In the genomic region with DNA sequence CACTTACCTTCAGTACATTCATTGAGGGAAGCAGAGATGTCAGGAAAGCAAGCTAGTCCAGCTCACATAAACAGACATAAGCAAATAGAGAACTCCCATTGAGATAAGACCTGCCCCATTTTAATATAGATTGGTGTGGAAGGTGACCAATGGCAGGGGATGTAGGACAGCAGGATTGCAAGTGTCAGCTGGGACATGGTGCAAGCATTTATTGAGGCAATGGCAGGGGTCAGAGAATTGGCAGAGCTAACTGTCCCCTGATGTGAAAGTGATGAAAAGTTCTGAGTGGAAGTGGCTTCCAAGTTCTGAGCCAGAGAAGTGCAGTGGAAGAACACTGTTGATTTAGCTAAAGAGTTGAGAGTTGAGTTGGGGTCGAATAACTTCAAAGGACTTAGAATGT, we compare ENCODE assay signal across 8 mouse cellular contexts. TPM values are rescaled to one million over a fixed set of nuclear protein-coding genes. Genes with fewer than 3 reads are reported as not detected.
DNase-seq lines count a peak whose midpoint lies in the region; ATAC-seq lines count a peak whose summit lies in the region.

A gene (minus strand): TSS at position 105 of the 400 bp plus-strand sequence.

- H3K9ac ChIP-seq in liver, embryonic 13.5 days: no peak within 1 kb of the TSS
- H3K9ac ChIP-seq in liver, embryonic 11.5 days (ENCODE audit: low read depth, low read length): no peak within 1 kb of the TSS
- no peak within 1 kb of the TSS for H3K9ac ChIP-seq in neural tube, embryonic 12.5 days

- peaks cover 10% of the 10 kb centered on the region for H3K4me1 ChIP-seq in liver, embryonic 13.5 days (replicated peaks)
- peaks cover 3% of the 10 kb centered on the region; the same call in 1 of the 2 replicates for H3K4me1 ChIP-seq in liver, embryonic 11.5 days (replicated peaks; ENCODE audit: control insufficient read depth, insufficient read depth, low read length)
- H3K4me1 ChIP-seq in brown adipose tissue, adult 24 weeks (ENCODE audit: control insufficient read depth, insufficient read depth, insufficient read length, low read length): peaks cover 3% of the 10 kb centered on the region; the same call in 1 of the 2 replicates
- H3K4me1 ChIP-seq in neural tube, embryonic 12.5 days: peaks cover 4% of the 10 kb centered on the region; the same call in 1 of the 2 replicates

- no peak for ATAC-seq in liver, embryonic 13.5 days (ENCODE audit: low read depth)
- ATAC-seq in liver, embryonic 11.5 days (replicated peaks; ENCODE audit: low FRiP score): no peak
- no peak for ATAC-seq in neural tube, embryonic 12.5 days (ENCODE audit: low FRiP score, low read depth)

- no peak within 1 kb of the TSS for H3K4me3 ChIP-seq in liver, embryonic 13.5 days (replicated peaks)
- no peak within 1 kb of the TSS for H3K4me3 ChIP-seq in liver, embryonic 11.5 days (ENCODE audit: low read depth, low read length)
- no peak within 1 kb of the TSS for H3K4me3 ChIP-seq in brown adipose tissue, adult 24 weeks (ENCODE audit: insufficient read depth, low read depth, low read length)
- H3K4me3 ChIP-seq in neural tube, embryonic 12.5 days: no peak within 1 kb of the TSS

- WGBS in liver, embryonic 13.5 days (ENCODE audit: insufficient replicate concordance): 67% methylated on average over 1 of the region's 1 CpGs
- 94% methylated on average over 1 of the region's 1 CpGs for WGBS in liver, embryonic 11.5 days
- 93% methylated on average over 1 of the region's 1 CpGs for WGBS in neural tube, embryonic 12.5 days

- no peaks in the 10 kb centered on the region for H3K9me3 ChIP-seq in liver, embryonic 13.5 days (replicated peaks)
- no peaks in the 10 kb centered on the region for H3K9me3 ChIP-seq in liver, embryonic 11.5 days (ENCODE audit: control insufficient read depth, low read length)
- no peaks in the 10 kb centered on the region for H3K9me3 ChIP-seq in neural tube, embryonic 12.5 days

- no peak within 1 kb of the TSS for H3K4me2 ChIP-seq in liver, embryonic 13.5 days
- no peak within 1 kb of the TSS for H3K4me2 ChIP-seq in liver, embryonic 11.5 days
- H3K4me2 ChIP-seq in neural tube, embryonic 12.5 days (replicated peaks): no peak within 1 kb of the TSS

- no peak within 1 kb of the TSS for H3K27ac ChIP-seq in liver, embryonic 13.5 days
- no peak within 1 kb of the TSS for H3K27ac ChIP-seq in liver, embryonic 11.5 days (ENCODE audit: low read depth, low read length)
- no peak within 1 kb of the TSS for H3K27ac ChIP-seq in brown adipose tissue, adult 24 weeks (replicated peaks; ENCODE audit: low read depth, low read length)
- no peak within 1 kb of the TSS for H3K27ac ChIP-seq in neural tube, embryonic 12.5 days

- no peaks in the 10 kb centered on the region for H3K36me3 ChIP-seq in liver, embryonic 13.5 days
- no peaks in the 10 kb centered on the region for H3K36me3 ChIP-seq in liver, embryonic 11.5 days (ENCODE audit: control insufficient read depth, insufficient read depth, low read length)
- H3K36me3 ChIP-seq in neural tube, embryonic 12.5 days: no peaks in the 10 kb centered on the region

- no peak for DNase-seq in liver, embryonic 13.5 days
- DNase-seq in liver, embryonic 11.5 days (ENCODE audit: low spot score): no peak
- DNase-seq in heart, adult 8-10 months (ENCODE audit: low spot score): no peak
- DNase-seq in layer of hippocampus, postnatal 14 days (ENCODE audit: low spot score in 2 of 2): no peak
- no peak for DNase-seq in cerebellum, postnatal 14 days
- DNase-seq in thymus, postnatal 25 days: no peak

- no peaks in the 10 kb centered on the region for H3K27me3 ChIP-seq in liver, embryonic 13.5 days
- H3K27me3 ChIP-seq in liver, embryonic 11.5 days (replicated peaks; ENCODE audit: control insufficient read depth, insufficient read depth, low read length): no peaks in the 10 kb centered on the region
- no peaks in the 10 kb centered on the region for H3K27me3 ChIP-seq in neural tube, embryonic 12.5 days (replicated peaks)

RNA-seq across cellular contexts. Expression of the gene that starts here (rescaled TPM):
- 12.8 and 15.9 TPM in 2 replicates for polyA plus RNA-seq in liver, embryonic 13.5 days (2015; fragmentation: Nextera tagmentation; extraction: Ambion mirVana)
- 8.7 and 9.8 TPM in 2 replicates for polyA plus RNA-seq in liver, embryonic 11.5 days (2014; fragmentation: Nextera tagmentation; extraction: Ambion mirVana)
- 26.7 and 37.5 TPM in 2 replicates for polyA plus RNA-seq in brown adipose tissue, adult 24 weeks (2012; ENCODE audit: insufficient read depth, insufficient read length, missing spikeins)
- 10 to 100 TPM; 54.8 to 70.6 (median 64.6) TPM for total RNA-seq in heart, adult 8-10 months (2022)
- 10 to 100 TPM; 55.5 to 63.7 TPM for total RNA-seq in layer of hippocampus, postnatal 14 days (2021)
- 25.8 and 33.8 TPM in 2 replicates for polyA plus RNA-seq in neural tube, embryonic 12.5 days (2016; fragmentation: Nextera tagmentation; extraction: Ambion mirVana)
